Mouse (Mus musculus): ENCODE results near the gene Bcas3. TPM values are rescaled to one million over a fixed set of nuclear protein-coding genes. Genes with fewer than 3 reads are reported as not detected.

The Bcas3 gene
- total RNA-seq, 1 experiment from 2014 or later: 19.2 TPM

DNA sequence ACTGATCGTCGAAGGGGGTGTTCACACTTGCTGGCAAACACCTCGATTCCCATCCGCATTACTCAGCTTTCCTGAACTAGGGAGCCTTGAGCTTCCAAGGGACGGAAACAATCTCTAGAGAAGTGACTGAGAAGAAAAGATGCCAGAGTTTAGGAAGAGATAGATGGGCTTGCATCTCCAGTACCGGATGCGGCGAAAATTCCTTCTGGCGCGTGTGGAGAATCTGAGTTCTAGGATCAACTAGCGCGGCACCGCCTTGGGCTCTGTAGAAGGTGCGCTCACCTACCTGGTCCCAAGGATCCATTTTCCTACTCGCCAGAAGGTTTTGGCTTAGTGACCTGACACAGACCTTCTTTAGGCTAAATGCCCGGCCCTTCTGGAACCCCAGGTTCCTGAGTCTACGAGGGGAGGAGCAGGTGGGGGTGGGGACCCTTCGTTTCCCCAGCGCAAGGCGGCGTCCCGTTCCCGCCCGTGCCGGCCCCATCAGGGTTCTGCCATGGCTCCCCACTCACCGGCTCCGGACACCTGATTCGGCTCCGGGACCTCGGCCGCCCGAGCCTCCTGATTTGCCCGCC lies 478.8 kb downstream of the Bcas3 start:
- no peak for ATAC-seq (replicated peaks in 1 of 2; ENCODE audit: insufficient read depth in 1 of 2, low FRiP score in 2 of 2, low TSS enrichment in 1 of 2, low read depth in 1 of 2, poor library complexity in 2 of 2, severe bottlenecking in 2 of 2)

DNA sequence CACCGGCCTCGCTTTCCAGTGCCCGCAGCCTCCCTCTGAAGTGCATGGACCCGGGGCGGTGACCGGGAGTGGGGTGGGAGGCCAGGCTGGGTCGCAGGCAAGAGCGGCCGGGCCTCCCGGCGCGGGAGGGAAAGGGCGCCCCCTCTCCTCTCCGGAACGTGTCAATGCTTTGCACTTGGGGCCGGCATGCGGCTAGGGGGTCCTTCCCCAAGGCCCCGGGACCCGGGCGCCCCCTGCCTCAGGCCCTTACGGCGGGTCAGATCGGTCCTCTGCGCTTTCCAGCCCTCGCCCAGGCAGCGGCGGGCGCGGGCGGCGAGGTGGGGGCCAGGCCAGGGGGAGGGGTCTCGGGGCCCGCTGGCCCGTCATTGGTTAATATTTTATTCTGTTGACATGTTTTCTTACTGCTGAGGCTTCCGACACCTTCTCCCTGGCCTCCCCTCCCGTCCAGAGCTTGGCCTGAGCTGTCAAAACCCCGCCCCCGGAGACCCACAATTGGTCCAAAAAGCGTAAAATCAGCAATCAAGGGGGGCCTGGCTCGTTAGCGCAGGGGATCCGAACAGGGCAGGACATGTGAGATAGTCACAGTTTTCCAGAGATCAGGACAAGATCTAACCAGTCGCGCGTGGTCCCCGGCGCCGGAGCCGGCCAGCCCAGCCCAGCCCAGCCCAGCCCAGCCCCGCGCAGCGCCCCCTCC lies 479.4 kb downstream of the Bcas3 start, which contains the start of gene Tbx2:
TSS of gene Tbx2 (plus strand) at position 321 of the 694 bp plus-strand sequence.
- ATAC-seq (replicated peaks in 1 of 2; ENCODE audit: insufficient read depth in 1 of 2, low FRiP score in 2 of 2, low TSS enrichment in 1 of 2, low read depth in 1 of 2, poor library complexity in 2 of 2, severe bottlenecking in 2 of 2): no peak

DNA sequence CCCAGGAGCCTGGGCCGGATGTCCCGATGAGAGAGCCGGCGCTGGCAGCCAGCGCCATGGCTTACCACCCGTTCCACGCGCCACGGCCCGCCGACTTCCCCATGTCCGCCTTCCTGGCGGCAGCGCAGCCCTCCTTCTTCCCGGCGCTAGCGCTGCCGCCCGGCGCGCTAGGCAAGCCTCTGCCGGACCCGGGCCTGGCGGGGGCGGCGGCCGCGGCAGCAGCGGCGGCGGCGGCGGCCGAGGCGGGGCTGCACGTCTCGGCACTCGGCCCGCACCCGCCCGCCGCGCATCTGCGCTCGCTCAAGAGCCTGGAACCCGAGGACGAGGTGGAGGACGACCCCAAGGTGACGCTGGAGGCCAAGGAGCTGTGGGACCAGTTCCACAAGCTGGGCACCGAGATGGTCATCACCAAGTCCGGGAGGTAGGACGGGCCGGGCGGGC lies 480.1 kb downstream of the Bcas3 start:
- ATAC-seq (replicated peaks in 1 of 2; ENCODE audit: insufficient read depth in 1 of 2, low FRiP score in 2 of 2, low TSS enrichment in 1 of 2, low read depth in 1 of 2, poor library complexity in 2 of 2, severe bottlenecking in 2 of 2): no peak

DNA sequence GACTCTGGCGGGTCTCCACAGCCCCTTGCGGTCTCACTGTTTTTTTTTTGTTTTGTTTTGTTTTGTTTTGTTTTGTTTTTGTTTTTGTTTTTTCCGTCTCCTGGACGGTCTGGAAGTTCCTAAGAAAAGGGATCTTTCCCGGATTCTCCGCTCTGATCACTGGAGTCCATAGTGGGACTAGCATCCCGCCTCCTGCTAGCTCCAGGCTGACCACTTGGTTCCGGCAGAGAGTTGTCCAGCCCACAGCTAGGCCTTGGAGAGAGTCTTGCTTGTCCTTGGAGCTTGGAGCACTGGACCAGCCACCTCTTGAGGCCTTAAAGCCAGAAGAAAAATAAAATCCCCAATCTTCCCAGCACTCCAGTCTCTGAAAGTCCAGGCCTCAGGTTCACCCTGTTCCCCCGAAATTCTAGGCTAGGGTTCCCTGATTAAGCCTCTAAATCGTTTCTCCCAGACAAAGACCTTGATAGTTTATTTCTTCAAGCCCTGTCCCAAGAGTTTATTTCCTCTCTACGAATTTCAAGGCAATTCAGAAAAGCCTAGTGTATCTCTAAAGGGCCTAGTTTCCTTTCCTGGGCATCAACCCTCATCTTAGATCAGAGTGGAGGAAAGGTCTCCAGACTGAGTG lies 480.9 kb downstream of the Bcas3 start:
- no peak for ATAC-seq (replicated peaks in 1 of 2; ENCODE audit: insufficient read depth in 1 of 2, low FRiP score in 2 of 2, low TSS enrichment in 1 of 2, low read depth in 1 of 2, poor library complexity in 2 of 2, severe bottlenecking in 2 of 2)

DNA sequence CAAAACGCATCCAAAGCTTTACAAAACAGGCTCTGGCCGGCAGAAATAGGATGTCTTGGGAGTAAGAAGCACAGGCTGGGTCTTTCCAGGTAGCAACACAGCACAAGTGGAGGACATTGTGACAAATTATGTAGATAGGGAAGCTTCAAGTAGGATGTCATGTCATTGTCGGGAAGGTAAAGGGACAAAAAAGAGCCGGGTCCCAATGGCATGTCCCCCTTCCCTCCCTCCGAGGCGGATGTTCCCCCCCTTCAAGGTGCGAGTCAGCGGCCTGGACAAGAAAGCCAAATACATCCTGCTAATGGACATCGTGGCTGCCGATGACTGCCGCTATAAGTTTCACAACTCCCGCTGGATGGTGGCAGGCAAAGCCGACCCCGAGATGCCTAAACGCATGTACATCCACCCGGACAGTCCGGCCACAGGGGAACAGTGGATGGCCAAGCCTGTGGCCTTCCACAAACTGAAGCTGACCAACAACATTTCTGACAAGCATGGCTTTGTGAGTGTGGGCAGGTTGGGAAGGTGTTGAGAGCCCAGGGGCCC lies 481.5 kb downstream of the Bcas3 start:
- no peak for ATAC-seq (replicated peaks in 1 of 2; ENCODE audit: insufficient read depth in 1 of 2, low FRiP score in 2 of 2, low TSS enrichment in 1 of 2, low read depth in 1 of 2, poor library complexity in 2 of 2, severe bottlenecking in 2 of 2)

DNA sequence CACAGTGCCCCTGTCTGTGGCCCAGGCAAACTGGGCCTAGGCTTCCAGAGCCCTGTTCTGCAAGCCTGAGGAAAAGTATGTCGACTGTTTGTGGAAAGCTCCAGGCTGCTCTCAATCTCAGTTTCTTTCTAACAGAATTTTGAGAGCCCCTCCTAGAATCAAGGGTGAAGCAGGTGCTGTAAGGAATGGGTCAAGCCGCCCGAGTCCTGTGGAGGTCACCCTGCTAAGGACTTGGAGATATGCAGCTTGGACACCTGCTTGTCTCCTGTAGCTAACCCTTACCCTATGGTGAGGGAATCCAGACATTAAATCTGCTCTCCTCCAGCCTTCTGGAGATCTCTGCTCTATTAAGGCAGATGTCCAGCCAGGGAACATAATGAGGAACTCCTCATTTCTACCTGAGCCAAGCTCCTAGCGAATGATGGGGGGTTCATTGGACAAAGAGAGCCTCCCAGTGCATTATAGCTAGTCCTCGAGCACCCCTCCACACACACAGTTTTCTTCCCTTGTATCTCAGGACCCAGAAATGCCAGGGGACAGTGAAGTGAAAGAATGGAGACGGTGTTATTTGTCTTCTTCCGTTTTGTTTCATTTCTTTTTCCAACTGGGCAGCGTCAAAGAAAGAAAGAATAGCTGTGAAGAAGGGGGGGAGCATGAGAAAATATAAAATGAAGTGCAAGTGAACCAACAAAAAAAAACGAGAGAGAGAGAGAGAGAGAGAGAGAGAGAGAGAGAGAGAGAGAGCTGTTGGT lies 482.2 kb downstream of the Bcas3 start:
- ATAC-seq (replicated peaks in 1 of 2; ENCODE audit: insufficient read depth in 1 of 2, low FRiP score in 2 of 2, low TSS enrichment in 1 of 2, low read depth in 1 of 2, poor library complexity in 2 of 2, severe bottlenecking in 2 of 2): no peak

DNA sequence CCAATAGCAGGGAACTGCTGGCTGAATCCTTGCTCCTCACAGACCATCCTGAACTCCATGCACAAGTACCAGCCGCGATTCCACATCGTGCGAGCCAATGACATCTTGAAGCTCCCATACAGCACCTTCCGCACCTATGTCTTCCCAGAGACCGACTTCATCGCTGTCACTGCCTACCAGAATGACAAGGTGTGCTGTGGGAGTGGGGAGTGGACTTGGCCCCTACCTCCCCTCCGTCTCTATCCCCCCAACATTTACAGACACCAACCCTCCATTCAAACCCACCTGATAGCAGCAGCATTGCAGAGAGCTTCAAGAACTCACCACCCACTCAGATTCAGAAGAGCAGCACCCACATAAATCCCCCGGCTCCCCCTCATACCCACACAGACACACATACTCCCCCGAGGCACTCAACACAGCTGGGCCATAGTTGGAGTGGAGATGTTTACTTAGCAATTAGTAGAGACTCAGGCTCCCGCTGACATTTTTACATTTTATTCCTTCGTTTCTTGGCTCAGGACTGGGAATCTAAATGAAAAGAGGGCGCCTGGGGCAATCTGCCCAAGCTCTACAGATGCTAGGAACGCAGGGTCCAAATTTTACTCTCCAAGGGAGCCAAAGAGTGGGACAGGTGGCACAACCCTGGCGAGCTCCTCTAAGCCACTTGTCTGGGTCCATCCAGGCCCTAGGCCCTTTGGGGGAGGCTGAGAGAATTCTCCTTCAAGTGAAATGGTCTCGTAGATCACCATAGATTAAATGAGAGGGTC lies 483.0 kb downstream of the Bcas3 start:
- no peak for ATAC-seq (replicated peaks in 1 of 2; ENCODE audit: insufficient read depth in 1 of 2, low FRiP score in 2 of 2, low TSS enrichment in 1 of 2, low read depth in 1 of 2, poor library complexity in 2 of 2, severe bottlenecking in 2 of 2)

DNA sequence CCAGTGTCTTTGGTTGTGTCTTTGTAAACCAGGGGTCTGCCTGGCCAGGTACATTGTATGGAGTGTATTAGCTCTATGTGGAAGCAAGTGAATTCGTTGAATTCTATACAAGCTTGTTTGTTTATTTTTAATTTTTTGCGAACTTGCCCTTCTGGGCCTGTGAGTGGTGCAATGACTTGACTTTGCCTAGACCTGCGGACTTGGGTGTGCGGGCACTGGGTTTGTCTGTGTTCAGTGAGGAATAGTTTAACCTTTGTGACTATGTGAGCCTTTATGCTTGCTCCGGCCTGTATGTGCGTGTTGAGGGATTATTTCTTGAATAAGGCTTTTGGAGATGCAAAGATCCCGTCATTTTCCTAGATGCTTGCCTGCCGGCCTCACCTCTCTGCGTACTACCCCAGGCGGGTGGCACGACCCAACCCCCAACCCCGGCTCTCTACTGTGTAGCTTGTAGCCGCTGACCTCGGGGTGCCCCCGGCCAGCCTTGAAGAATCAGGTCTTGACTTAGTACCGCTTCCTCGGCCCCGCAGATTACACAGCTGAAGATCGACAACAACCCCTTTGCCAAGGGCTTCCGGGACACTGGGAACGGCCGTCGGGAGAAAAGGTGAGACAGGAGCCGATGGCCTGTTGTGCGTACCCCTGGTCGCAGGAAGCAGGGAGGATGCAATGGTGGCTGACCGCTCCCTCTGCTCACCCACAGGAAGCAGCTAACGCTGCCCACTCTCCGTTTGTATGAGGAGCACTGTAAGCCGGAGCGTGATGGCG lies 483.7 kb downstream of the Bcas3 start:
- ATAC-seq (replicated peaks in 1 of 2; ENCODE audit: insufficient read depth in 1 of 2, low FRiP score in 2 of 2, low TSS enrichment in 1 of 2, low read depth in 1 of 2, poor library complexity in 2 of 2, severe bottlenecking in 2 of 2): no peak

DNA sequence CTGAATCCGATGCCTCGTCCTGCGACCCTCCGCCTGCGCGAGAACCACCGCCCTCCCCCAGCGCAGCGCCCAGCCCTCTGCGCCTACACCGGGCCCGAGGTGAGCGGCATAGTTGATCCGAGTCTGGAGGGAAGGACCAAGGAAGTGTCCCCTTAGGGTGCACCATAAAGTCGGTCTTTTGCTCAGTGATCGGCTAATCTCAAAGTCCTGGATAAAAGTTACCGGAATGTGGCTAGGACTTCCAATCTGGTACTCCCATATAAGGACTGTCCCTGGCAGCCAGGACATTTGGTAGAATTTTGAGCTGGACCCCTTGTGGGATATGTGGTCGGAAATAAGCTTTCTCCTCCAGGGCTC lies 484.3 kb downstream of the Bcas3 start:
- ATAC-seq (replicated peaks in 1 of 2; ENCODE audit: insufficient read depth in 1 of 2, low FRiP score in 2 of 2, low TSS enrichment in 1 of 2, low read depth in 1 of 2, poor library complexity in 2 of 2, severe bottlenecking in 2 of 2): no peak

DNA sequence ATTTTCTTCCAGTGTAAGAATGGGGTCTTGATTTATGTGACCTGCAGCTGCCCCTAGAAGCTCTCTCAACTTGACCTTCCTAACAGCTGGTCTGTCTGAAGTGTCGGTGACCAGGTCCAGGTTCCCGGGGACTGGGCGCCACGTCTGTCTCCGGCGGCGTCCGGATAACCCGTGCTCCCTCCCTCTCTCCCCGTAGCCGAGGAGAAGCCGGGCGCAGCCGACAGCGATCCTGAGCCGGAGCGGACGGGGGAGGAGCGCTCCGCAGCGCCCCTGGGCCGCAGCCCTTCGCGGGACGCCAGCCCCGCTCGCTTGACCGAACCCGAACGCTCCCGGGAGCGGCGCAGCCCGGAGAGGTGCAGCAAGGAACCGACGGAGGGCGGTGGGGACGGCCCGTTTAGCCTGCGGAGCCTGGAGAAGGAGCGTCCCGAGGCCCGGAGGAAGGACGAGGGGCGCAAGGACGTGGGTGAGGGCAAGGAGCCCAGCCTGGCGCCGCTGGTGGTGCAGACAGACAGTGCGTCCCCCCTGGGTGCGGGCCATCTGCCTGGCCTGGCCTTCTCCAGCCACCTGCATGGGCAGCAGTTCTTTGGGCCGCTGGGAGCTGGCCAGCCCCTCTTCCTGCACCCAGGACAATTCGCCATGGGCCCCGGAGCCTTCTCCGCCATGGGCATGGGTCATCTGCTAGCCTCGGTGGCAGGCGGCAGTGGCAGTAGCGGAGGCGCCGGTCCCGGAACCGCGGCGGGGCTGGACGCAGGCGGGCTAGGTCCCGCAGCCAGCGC lies 484.9 kb downstream of the Bcas3 start:
- no peak for ATAC-seq (replicated peaks in 1 of 2; ENCODE audit: insufficient read depth in 1 of 2, low FRiP score in 2 of 2, low TSS enrichment in 1 of 2, low read depth in 1 of 2, poor library complexity in 2 of 2, severe bottlenecking in 2 of 2)

DNA sequence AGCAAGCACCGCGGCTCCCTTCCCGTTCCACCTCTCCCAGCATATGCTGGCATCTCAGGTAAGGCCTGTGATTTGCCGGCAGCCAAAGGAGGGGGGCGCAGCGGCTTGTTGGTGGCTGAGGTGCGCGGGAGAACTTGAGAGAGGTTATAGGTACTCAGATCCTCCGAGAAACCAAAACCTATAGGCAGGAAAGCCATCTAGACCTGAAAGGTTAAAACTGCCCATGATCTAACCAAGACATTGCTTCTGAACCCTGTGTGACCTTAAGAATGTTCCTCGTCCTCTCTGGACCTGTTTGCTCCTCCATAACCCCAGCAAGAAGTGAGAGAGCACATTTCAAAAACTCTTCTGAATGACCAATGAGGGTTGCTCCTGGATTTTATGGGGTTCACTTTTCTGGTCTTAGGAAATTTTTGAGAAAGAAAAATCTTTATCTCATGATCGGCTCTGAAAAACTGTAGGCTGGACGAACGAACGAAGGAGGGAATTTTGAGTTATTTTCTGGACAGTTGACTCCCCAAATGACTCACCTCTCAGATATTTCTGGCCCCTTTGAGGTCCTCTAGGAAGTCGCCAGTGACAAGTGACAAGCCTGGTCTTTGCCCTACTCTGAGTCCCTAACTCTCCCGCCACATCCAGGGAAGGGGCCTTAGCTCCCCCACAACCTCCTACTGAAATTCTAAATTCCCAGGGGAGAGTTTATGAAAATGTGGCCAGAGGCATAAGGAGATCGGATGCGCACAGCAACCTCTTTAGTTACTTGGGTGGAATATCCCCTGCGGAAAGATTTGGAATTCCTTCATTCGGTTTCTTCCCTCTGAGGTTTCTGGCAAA lies 485.7 kb downstream of the Bcas3 start:
- ATAC-seq (replicated peaks in 1 of 2; ENCODE audit: insufficient read depth in 1 of 2, low FRiP score in 2 of 2, low TSS enrichment in 1 of 2, low read depth in 1 of 2, poor library complexity in 2 of 2, severe bottlenecking in 2 of 2): no peak

DNA sequence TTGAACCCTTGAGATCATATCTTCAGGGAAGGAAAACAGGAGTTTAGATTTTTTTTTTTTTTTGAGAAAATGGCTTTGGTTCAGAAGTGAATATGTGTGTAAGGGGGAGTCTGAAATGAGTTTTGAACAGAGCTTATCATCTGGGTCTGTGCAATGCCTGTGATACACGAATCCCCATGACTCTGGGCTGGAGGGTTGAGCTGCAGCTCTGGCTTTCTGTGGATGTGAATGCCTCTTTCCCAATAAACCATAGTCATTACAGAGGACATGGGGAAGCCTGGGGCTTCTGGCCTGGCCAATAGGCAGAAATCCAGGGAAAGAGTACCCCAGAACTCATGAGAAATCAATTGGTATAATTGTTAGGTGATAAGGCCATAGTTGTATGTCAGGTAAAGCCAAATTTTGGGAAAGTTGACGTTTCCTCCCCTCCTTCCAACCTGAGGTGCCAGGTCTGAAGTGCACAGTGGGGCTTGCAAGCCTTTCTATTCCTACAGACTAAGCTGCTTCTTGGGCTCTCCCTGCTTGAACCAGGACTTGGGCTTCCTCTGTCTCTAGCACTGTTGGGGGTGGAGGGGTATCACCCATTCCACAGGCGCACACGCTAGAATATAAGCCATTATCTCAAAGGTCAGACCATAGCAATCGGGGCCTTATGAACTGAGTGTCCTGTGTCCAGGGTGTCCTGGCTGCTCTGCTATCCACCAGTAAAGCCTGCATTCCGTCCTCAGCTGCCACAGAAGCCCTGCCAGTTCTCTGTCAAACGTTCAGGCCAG lies 486.5 kb downstream of the Bcas3 start:
- ATAC-seq (replicated peaks in 1 of 2; ENCODE audit: insufficient read depth in 1 of 2, low FRiP score in 2 of 2, low TSS enrichment in 1 of 2, low read depth in 1 of 2, poor library complexity in 2 of 2, severe bottlenecking in 2 of 2): no peak

DNA sequence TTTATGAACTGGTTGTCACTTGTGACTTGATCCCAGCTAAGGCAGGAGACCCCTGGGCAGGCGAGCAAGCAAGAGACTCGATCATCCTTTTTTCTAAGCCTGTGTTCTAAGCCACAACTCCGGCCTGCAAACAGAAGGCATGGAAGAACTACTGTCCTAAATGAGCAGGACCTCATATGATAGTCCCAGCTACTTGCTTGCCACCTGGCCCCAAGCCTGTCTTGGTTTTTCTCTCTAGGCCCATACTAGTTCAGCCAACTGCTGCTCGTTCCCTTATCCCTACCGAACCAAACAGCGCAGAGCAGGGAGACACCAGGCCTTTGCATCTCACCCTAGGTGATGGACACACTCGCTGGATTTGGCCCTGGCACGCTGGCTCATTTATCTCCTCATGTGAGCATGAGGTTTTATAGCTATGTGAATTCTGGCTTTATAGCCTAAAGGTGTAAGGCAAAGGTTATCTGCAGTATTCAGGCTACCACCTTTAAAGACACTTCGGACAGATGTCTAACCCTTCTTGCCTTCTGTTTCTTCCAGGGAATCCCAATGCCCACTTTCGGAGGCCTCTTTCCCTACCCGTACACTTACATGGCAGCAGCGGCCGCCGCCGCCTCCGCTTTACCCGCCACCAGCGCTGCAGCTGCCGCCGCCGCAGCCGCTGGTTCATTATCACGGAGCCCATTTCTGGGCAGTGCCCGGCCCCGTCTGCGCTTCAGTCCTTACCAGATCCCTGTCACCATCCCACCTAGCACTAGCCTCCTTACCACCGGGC lies 487.2 kb downstream of the Bcas3 start:
- no peak for ATAC-seq (replicated peaks in 1 of 2; ENCODE audit: insufficient read depth in 1 of 2, low FRiP score in 2 of 2, low TSS enrichment in 1 of 2, low read depth in 1 of 2, poor library complexity in 2 of 2, severe bottlenecking in 2 of 2)

DNA sequence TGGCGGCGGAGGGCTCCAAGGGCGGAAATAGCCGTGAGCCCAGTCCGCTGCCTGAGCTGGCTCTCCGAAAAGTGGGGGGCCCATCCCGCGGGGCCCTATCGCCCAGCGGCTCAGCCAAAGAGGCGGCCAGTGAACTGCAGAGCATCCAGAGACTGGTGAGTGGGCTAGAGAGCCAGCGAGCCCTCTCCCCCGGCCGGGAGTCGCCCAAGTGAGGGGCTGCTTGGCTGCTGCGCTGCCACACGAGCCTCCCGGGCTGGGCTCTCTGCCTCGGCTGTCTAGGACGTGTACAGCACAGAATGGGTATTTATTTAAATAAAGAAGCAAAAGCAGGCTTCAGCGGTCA lies 487.8 kb downstream of the Bcas3 start:
- ATAC-seq (replicated peaks in 1 of 2; ENCODE audit: insufficient read depth in 1 of 2, low FRiP score in 2 of 2, low TSS enrichment in 1 of 2, low read depth in 1 of 2, poor library complexity in 2 of 2, severe bottlenecking in 2 of 2): no peak

Measured in hematopoietic stem cell, adult 5-6 weeks (primary cell).